Mouse (Mus musculus): ENCODE results near the gene Cope.

The Cope gene

DNA sequence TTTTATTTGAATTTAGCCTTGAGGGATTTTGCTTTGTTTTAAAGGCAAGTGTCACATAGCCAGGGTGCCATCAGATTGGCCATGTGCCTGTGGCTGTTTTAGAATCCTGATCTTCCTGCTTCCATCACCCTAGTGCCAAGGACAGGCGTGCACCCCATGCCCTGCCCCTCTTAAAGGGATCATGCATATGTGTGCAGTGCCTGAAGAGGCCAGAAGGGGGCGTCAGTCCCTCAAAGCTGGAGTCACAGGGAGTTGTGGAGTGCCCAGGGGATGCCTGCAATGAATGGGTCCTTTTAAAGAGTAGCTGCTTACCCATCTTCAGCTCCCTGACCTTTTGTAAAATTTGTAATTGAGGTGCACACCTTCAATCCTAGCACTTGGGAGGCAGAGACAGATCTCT is 7.0 kb downstream of the Cope start:
- DNase-seq (ENCODE audit: low spot score) = peak; percentile 64

DNA sequence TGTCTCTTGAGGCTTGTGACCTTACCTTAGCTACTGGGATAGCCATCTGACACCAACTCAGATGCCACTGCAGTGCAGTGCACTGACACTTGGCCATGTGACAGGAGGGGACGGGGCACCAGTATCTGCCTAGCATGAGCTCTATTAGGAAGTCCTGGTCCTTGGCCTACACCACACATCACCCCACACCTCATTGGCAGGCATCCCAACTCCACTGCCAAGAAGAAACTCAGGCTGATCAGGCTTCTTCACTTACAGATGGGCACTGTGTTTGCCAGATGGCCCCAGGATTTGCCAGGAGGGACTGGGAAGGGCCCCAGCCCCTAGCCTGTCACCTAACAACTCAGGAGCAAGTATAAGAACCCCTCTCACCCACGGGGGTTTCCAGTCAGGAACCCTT is 11.1 kb downstream of the Cope start:
- DNase-seq (ENCODE audit: low spot score) = no peak

DNA sequence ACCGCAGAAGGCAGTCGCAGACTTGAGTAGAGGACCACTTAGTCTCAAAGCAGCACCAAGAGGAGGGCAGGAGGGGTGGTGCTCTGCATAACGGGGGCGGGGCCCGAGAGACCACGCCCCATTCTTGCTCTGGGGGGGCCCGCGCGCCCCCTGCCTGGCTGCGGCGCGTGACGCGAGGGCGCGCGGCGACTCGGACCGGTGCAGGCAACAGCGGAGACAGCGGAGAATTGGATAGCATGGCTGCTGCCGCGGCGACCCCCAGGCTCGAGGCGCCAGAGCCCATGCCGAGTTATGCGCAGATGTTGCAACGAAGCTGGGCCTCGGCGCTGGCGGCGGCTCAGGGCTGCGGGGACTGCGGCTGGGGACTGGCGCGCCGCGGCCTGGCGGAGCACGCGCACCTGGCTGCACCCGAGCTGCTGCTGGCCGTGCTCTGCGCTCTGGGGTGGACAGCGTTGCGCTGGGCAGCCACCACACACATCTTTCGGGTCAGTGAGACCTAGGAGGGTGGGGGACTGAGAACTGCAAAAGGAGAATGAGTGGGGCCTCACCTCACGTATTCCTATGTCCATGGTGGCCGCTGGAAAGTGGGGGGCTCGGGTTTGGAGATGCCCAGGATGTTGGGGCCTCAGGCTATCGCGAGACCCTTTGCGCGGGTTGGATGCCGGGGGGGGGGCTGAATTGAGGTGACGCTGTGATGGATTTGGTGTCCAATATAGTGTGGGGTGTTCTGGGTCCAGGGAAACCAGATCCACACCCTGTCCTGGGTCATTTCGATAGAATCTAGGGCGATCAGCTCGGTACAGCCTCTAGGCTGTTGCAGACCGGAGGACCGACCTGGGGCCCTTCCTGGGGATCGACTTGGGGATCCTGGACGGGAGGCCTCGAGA is 13.5 kb downstream of the Cope start, which contains the start of gene Cers1:
Cers1 (plus strand) TSS at position 152 of the 887 bp plus-strand sequence.
- peak; percentile 80 for DNase-seq (ENCODE audit: low spot score)

DNA sequence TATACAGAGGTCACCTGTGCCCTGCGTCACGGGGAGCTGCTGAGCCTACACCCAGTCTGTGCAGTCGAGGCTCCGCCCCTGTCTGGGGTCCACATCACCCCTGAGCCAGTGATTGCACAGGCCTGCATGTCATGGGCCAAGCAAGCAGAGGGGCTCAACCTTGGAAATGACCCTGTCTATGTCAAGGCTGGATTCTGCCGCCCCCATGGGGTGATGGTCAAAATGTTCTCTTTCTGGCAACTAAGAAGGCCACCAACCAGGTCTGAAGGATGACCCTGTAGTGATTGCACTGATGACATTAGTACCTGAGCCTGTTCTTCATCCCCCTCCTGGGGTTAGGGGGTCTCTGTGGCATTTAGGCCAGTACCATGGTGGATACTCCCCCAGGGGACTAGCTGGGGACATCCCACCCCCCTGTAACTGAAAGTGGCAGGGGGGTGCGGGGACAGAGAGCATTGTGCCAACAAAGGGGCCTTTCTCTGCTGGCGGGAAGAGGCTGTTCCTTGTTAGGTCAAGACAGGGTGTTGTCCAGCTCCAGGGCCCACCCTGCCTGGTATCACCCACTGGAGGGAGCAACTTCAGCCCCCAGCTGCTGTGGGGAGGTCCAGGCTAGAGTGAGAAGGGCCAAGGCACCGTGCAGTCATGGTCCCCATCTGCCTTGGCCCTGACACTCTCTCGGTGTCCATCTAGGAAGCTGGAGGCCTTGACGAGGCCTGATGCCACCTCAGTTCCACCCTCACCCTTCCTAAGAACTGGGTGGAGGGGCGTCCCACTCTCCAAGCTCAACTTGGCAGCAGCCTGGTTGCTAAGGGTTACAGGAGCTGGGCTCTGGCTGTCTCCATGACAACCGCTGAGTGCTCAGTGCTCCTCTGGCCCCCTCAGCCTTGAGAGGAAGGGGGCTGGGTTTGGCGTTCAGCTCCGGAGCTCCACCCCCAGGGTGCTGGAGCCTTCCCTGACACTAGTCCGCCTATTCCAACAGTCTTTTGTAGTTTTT is 14.5 kb downstream of the Cope start:
- DNase-seq (ENCODE audit: low spot score) = peak; percentile 93

DNA sequence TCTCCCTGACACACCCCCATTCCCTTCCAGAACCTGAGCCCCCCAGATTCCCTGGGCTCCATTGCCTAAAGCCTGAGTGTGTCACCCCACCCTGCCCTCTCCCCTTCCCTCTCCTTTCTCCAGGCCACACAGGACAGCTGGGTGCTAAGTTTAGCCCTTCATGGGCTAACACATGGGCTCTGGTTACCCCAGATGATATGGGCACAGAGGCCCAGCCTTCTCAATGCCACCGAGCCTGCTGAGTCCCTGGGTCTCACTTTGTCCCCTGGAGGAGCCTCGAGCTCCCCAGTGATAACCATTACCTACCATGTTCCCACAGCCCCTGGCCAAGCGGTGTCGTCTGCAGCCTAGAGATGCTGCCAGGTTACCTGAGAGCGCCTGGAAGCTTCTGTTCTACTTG is 15.6 kb downstream of the Cope start:
- DNase-seq (ENCODE audit: low spot score) = no peak

DNA sequence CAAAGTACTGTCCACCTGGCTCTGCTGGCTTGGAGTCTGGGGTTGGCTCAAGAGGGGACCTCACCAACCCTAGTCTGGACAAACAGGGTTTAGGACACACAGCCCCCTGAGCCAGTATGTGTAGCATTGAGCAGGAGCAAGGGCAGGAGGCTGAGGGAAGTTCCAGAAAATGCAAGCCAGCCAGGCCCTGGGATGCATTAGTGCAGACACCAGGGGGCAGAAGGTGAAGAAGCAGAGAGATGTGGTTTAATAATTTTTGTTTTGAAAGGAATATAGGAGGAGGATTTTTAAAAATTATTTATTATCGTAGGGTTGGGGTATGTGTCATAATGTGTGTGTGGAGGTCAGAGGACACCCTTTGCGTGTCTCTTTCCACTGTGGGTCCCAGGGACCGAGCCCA is 21.4 kb downstream of the Cope start:
- no peak for DNase-seq (ENCODE audit: low spot score)

DNA sequence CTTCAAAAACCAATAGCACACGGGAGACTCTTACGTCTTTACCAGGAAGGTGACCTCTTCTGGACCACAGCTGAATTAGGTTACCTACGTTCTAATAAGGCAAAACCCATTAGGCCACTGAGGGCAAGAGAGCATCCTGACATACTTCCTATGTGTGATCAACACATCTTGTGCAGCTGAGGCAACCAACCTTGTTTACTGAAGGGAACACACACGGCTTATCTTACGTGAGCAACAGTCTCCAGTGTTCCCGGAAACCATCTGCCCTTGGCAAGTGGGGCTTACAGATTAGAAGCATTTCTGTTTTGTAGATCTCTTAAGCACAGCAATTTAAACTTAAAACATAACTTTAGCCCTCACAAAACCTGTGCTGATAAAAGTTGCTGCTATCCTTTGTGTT is 25.2 kb downstream of the Cope start:
- DNase-seq (ENCODE audit: low spot score) = no peak

DNA sequence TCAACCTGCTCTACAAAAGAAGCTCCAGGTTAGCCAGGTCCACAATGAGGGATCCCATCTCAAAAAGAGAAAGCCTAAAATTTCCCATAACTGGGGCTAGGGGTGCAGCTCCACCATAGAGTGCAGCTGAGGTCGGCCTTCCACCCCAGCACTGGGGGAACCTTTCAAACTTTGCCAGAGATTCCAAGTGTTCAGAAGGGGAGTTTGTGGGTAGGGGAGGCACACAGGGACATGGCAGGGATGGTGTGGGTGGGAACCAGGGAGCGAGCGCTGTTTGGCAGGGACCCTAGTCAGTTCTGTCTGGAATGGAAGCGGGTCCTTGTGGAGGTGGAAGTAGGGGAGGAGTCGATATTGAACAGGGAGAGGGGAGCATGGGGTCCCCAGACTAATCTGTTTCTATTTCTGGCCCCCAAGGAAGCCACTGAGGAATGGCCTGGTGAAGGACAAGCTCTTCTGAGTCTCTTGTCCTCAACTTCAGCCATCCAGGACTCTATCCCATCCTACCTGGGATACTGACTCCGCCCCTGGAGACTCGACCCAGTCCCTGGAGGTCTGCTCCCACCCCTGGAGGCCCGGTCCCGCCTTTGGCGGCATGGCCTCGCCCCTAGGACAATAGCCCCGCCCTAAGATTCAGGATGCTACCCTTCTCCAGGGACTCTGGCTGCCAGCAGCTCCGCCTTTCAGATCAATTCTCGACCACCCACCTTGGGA is 27.0 kb downstream of the Cope start, which contains the start of gene Gdf1:
Gdf1 (plus strand) TSS at position 694 of the 711 bp plus-strand sequence.
- DNase-seq (ENCODE audit: low spot score) = peak; percentile 60

DNA sequence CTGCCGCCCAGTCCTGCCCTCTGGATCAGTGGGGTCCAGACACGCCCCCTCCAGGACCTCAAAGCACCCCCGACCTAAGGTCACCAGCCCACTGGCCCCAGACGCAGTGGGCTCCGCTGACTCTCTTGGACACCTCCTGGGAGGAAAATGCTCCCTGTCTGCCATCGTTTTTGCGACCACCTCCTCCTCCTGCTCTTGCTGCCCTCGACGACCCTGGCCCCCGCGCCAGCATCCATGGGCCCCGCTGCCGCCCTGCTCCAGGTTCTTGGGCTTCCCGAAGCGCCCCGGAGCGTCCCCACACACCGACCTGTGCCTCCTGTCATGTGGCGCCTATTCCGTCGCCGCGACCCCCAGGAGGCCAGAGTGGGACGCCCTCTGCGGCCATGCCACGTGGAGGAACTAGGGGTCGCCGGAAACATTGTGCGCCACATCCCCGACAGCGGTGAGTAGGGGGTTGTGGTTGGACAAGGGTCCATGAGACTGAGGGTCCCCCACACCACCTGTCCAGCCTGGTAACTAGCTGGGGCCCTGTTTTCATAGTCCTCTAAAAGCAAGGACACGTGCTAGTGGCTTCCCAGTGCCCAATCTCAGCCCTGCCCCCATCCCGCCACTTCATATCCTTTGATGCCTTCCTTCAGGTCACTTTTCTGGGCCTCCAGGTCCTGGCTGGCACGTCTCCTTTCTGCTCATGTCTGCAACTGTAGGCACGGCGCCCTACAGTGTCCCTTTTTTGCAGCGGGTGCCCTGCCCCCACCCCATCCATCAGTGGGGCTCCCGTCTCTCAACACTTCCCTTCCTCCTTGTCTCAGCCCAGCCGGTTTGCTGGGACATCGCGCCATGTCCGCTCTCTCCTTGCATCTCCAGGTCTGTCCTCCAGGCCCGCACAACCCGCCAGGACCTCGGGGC is 27.8 kb downstream of the Cope start:
- peak; percentile 55 for DNase-seq (ENCODE audit: low spot score)

DNA sequence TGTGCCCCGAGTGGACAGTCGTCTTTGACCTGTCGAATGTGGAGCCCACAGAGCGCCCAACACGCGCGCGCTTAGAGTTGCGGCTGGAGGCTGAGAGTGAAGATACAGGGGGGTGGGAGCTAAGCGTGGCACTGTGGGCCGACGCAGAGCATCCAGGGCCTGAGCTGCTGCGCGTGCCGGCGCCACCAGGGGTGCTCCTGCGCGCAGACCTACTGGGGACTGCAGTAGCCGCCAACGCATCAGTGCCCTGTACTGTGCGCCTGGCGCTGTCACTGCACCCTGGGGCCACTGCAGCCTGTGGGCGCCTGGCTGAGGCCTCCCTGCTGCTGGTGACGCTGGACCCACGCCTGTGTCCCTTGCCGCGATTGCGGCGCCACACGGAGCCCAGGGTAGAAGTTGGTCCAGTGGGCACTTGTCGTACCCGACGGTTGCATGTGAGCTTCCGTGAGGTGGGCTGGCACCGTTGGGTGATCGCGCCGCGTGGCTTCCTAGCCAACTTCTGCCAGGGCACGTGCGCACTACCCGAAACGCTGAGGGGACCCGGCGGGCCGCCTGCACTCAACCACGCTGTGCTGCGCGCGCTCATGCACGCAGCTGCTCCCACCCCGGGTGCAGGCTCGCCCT is 28.5 kb downstream of the Cope start:
- DNase-seq (ENCODE audit: low spot score) = peak; percentile 80

DNA sequence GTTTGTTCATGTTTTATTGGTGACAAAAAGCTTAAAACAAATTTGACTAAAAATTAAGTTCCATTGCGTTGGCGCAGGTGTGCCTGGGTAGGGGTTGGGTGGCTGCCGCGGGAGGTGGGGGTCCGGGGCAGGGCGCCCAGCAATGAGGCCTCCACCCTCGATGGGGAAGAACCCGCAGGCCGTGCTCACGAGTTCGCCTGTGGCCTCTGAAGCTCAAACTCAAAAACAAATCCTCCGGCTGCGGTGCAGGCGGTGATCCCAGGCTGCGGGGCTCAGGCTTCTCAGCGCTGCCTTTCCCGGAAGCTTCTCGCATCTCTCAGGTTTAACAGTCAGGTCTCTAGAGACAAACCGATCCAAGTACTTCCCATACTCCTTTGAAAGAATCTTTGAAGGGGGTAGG is 29.2 kb downstream of the Cope start:
- no peak for DNase-seq (ENCODE audit: low spot score)

DNA sequence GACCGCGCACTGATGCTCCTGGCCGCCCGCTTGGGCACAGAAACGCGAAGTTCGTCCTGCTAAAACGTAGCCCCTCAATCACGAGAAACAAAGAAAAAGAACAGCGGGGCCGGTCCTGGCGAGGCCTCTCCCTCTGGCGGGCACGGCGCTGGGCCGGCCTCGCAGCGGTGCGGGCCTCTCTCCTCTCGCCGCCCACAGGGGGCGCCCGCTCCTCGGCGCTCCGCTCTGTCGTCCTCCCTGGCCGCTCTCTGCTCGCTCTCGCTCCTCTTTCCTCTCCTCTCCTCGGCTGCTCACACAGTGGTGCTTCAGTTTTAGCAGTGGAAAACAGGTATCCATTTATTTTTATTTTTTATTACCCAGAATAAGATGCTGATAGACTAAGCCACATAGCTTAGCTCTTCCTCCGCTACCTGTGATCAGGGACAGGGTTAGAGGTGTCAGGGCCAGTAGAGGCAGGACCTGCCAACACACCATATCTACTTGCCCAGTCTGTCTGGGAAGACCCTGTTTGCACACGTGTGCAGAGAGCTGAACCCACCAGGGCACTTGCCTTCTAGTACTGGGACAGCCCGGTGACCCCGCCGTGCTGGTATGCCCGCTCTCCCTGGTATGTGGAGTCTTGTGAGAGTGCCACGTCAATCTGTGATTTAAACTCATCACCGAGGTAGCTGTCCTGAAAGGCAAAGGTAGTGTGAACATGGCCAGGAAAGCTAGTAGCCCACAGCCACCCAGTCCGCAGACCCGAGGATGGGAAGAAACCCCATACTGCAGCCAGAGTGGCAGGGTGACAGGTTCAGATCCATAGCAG is 30.0 kb downstream of the Cope start:
- peak; percentile 85 for DNase-seq (ENCODE audit: low spot score)

DNA sequence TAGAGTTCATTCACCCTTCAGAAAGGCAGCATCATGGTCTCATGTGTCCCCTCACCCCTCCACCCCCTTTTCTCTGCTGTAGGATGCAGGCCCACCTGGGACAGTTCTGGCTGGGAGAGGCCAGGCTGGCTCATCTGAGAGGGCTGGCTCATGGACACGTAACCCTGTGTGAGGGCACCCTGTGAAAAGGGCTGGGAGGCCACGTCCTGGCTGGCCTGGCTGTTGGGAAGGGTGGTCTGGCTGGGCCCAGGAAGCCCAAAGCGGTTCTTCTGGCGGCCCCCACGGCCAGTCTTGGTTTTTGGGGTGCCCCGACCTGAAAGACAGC is 30.5 kb downstream of the Cope start:
- DNase-seq (ENCODE audit: low spot score) = no peak

DNA sequence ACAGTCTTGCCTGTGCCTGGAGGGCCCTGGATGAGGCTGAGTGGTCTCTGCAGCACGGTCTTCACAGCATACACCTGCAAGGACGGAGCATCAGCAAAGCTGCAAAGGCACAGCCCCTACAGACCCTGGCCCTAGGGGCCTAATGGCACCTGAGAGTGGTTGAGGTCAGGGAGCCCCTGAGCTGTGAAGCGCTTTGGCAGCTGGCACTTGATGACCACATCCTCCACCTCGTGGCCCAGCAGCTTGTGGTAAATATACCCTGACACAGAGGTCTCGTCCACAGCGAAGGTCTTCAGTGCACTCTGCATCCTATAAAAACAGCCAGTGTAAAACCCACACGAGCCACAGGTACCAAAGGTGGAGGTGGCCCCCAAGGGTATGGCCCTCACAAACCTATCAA is 36.6 kb downstream of the Cope start:
- DNase-seq (ENCODE audit: low spot score) = no peak

DNA sequence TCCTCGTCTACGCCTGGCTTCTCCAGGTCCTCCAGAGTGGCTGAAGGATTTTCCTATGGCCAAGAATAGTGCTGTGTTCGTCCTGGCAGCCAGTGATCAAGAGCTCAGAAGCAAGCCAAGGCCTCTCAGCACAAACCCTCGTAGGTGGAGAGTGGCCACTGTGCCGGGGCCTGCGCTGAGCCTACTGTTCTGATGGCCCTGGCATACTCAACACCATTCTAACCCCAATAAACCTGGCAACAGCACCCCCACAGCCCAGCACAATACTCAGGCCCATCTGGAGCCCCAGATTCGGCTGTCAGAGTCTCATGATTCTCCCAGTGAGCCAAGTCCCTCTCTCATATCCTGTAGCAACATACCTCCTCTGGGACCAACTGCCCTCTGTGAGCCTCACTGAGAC is 38.3 kb downstream of the Cope start:
- DNase-seq (ENCODE audit: low spot score) = no peak

DNA sequence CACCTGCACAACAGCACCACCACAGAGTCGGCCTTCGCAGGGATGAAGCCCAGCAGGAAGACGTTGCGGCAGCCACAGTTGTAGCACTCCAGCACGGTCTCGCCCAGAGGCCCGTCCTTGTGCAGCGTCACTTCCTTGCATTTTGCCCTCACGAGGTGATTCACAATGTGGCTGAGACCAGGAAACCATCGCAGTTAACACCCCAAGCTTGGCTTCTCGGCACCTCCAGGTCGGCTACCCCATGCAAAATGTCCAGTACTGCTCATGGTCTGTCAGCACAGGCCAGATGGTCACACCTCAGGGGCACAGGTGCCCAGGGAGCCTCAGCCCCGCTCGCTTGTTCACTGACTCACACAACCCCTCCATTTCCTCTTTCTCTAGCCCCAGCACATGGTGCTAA is 39.7 kb downstream of the Cope start:
- DNase-seq (ENCODE audit: low spot score) = no peak

DNA sequence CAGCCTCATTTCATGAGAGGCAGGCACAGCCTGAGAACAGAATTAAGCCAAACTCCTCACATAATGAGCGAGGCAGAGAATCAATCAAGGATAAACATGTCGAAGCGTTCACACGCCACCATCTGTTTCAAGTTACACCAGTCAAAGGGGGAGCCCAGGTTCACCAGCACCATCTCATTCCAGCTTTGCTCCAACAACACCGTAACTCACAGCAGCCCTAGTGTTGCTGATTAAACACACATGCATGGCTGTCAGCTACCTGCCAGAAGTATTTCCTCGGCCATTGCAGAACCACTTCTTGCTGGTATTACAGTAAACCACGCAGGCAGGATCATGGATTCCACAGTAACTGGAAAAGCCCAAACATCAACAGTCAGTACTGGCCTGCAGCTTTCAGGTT is 40.8 kb downstream of the Cope start:
- DNase-seq (ENCODE audit: low spot score) = peak; percentile 49

DNA sequence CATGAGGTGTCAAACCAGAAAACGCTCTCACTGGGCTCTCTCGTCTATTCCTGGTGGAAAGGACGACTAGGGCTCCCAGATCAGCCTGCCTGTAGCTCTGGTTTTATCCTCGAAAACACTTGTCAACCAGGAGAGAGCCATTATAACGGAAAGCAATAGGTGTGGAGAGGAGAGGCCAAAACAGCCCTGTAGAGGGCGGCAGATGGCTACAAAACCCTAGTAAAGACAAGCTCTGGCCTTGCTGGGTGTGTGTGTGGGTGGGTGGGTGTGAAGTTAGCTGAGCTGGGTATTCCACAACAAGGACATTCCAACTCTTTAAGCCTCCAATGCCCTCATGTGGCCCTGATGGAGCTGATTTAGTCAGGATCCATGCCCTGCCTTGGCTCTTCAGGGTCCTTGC is 41.4 kb downstream of the Cope start:
- peak; percentile 64 for DNase-seq (ENCODE audit: low spot score)

DNA sequence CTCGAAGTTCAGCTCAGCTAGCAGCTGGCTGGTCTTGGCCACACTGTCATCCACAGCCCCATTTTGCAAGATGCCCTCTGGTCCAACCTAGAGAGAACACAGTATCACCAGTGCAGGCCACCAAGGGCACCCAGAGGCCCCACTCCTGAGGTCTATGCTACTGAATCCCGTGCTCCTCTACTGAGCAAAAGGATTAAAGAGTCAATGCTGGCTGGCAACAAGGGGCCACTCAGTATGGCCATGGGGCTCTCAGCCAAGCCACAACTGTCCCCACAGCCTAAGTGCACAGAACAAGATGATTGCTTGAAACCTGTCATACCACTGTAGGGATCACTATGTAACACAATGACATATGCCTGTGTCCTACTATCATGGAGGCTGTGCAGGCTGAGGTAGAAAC is 42.0 kb downstream of the Cope start:
- no peak for DNase-seq (ENCODE audit: low spot score)

DNA sequence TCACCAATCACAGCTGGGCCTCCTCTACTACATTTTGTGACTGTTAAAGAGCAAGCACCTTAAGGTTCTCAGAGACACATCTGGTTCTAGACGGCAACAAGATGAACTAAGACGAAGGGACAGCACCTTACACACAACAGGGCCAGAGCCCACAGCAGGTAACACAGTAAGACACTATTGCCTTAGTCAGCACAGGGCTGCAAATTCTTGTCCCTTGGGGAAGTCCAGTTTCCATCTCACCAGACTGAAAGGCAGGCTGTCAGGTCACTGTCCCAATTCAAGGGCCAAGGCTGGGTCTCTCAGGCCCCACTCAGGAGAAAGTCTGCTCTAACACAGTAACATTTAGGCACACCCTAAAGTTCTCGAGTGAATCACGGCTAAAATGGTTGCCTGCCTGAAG is 45.1 kb downstream of the Cope start:
- no peak for DNase-seq (ENCODE audit: low spot score)

Measured in embryo, embryonic 10.5 days (tissue).